Mouse (Mus musculus) spleen, embryonic (tissue): ENCODE measurements around the gene Olfr1161.
"Not testable (repeated sequence)": the region's sequence is repeated elsewhere in the genome, so short reads cannot be mapped to it uniquely, and the experiment has no call there.

Experiments
- CTCF ChIA-PET: fragments of 350-600 bp; sonication (Branson Sonifier 250); formaldehyde crosslinking; loops from one replicate; lab custom pipeline; 2022; lab: Charles Lee

Gene Olfr1161

GRCm38 (mm10) chr2:88022474-88022873, at the start of gene Olfr1161:
Olfr1161 (plus strand) TSS chr2:88022774.
- CTCF ChIA-PET = not testable (repeated sequence)

- CTCF ChIA-PET = no interaction called here
Measured at GRCm38 (mm10) chr2:87974563-87974962, 48.0 kb upstream of the Olfr1161 start, which contains the start of gene Olfr74. Olfr74 (minus strand) TSS chr2:87974663.

GRCm38 (mm10) chr2:87989813-87990212, 32.8 kb upstream of the Olfr1161 start, which contains the start of gene Olfr1158:
Olfr1158 (plus strand) TSS chr2:87990113.
- CTCF ChIA-PET = no interaction called here

GRCm38 (mm10) chr2:88007515-88008318, 14.9 kb upstream of the Olfr1161 start, which contains the start of gene Olfr1160:
Olfr1160 (minus strand) TSS chr2:88008268.
- CTCF ChIA-PET = no interaction called here

GRCm38 (mm10) chr2:88037599-88037998, 15.0 kb downstream of the Olfr1161 start, which contains the start of gene Olfr73:
Olfr73 (minus strand) TSS chr2:88037699.
- CTCF ChIA-PET = no interaction called here

- CTCF ChIA-PET = no interaction called here
Measured at GRCm38 (mm10) chr2:88051029-88051428, 28.5 kb downstream of the Olfr1161 start, which contains the start of gene Olfr1162. Olfr1162 (minus strand) TSS chr2:88051129.

- CTCF ChIA-PET = interaction anchor here (0.7 kb wide), 1 partner anchor 38 kb away, joined by 10 read pairs; no protein-coding TSS in a partner anchor
Measured at GRCm38 (mm10) chr2:88063587-88063986, 41.0 kb downstream of the Olfr1161 start.

GRCm38 (mm10) chr2:88071730-88072129, 49.2 kb downstream of the Olfr1161 start, which contains the start of gene Olfr1163:
Olfr1163 (minus strand) TSS chr2:88071830.
- CTCF ChIA-PET = no interaction called here
